Mouse (Mus musculus): ENCODE results near the gene Sarnp.

Gene Sarnp

DNA sequence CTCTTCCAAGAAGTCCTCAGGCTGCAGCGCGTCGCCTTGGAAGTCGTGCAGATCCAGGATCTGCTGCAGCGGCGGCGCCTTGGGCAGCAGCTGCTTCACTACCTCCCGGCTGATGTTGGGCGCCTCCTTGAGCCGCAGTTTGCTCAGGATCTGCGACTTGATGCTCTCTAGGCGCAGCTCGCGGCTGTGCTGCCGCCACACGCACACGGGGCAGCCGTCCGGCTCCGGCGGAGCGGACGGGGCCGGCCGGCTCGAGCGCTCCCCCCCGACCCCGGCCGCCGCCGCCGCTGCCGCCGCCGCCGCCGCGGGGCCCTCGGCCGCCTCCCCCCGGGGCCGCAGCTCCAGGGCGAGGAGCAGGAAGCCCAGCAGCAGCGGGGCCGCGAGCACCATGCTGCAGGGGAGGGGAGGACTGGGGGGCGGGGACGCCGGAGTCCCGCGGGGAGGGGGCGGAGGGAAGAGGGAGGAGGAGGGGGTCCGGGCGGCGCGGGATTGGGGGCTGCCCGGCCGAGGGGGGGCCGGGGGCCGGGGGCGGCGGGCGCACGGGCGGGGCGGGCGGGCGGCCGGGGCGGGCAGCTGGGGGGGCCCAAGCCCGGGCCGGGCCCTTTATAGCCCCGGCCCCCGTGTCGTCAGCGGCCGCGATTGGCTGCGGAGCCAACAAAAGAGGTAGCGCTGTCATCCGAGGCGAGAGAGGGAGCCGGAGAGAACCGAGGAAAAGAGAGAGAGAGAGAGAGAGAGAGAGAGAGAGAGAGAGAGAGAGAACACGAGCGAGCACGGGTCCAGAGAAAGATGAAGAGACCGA lies 74.4 kb downstream of the Sarnp start, which contains the start of gene Gdf11:
TSS of gene Gdf11 (minus strand) at position 423 of the 799 bp plus-strand sequence.
- peak; percentile 84 for DNase-seq (ENCODE audit: low spot score)

DNA sequence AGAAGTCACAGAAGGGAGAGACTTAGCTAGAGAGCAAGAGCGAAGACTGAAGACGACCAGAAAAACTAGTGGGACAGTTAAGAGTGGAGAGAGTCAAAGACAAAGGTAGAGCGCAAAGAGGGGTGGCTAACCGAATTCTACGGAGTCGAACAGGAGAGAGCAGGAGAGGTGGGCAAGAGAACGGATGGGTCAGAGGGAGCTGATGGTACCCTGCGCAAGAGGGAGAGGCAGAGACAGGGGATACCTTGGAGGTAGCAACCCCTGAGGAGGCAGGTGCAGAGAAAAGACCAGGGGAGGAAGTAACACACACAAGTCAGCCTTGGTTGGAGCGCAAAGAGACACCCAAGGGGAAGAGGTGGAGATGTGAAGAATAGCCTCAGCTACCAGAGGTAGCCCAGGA lies 75.1 kb downstream of the Sarnp start:
- no peak for DNase-seq (ENCODE audit: low spot score)

DNA sequence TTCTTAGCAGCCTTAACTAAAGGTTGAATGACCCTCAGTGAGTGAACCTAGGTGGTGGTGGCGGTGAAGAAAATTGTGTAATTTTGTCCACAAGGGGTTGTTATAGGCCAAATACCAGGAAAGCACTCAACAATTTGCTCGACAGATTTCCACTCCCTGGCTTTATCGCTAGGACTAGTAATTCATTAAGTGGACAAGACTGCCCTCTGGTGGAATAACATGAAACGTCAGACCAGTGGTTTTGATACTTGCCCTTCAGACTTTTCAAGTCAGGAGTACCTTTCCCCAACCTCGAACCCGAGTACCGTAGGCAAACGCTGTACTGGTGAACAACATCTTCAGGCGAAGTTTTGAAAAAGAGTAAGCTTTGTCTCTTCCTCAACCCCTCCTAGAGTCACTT lies 78.3 kb downstream of the Sarnp start:
- peak; percentile 99 for DNase-seq (ENCODE audit: low spot score)

DNA sequence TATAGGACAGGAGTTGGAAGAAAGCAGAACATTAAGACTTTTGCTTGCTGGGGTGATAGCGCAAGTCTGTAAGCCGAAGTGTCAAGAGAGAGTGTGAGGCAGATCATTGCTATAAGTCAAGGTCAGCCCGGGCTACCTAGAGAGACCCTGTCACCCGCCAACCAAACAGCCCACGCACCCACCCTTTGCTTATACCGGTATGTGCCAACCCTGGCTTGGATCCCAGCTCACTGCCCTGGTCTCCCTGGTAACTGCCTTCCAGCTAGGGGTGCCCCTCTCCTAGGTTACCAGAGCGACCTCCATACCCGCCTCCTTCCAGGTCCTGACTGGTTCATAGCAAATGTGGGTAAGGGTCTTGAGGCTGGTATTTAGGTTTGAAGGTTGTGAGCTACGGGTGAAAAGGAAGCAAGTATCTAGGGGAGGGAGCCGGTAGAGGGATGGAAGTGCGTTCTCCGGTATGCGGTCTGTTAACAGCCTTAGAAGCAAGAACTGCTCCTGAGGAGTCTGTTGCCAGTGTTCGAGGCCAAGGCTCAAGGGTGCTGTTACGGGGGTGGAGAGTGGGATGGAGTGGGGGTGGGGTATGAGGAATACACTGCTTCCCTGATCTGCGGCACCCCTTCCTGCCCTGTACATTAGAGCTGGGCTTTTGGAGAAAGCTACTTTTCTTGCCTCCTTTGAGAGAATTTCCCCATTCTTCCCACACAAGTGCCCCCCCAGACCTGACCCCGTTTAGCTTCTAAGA lies 79.0 kb downstream of the Sarnp start:
- no peak for DNase-seq (ENCODE audit: low spot score)

DNA sequence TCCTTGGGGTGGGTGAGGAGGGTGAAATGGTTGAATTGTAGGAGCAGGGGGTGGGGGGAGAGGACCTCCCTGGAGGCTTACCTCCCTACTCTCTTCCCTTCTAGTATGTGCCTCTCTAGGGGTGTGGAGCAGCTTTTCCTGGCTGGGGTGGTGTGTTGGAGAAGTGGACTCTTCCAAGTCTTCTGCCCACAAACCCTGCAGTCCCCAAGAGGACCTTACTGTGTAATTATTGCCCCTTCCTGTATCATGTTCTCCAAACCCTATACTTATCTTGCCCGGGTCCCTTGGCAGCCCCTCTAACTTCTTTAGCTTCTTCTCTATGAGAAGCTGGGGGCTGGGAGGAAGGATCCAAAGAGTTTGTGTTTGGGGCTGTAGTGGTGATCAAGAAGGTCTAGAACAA lies 79.7 kb downstream of the Sarnp start:
- no peak for DNase-seq (ENCODE audit: low spot score)

DNA sequence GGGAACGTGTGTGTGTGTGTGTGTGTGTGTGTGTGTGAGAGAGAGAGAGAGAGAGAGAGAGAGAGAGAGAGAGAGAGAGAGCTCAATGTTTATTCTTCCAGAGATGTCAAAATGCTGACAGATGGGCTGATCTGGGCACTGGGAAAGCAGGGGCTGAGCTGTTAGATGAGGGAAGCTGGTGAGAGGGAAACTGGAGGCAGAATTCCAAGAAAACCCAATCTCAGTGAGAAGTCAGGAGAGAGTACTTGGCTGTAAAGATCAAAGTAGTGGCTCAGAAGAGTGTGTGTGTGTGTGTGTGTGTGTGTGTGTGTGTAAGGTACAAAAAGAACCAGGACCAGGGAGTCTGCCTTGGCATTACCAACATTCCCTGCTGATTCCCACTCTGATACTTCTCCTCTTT lies 80.4 kb downstream of the Sarnp start:
- no peak for DNase-seq (ENCODE audit: low spot score)

DNA sequence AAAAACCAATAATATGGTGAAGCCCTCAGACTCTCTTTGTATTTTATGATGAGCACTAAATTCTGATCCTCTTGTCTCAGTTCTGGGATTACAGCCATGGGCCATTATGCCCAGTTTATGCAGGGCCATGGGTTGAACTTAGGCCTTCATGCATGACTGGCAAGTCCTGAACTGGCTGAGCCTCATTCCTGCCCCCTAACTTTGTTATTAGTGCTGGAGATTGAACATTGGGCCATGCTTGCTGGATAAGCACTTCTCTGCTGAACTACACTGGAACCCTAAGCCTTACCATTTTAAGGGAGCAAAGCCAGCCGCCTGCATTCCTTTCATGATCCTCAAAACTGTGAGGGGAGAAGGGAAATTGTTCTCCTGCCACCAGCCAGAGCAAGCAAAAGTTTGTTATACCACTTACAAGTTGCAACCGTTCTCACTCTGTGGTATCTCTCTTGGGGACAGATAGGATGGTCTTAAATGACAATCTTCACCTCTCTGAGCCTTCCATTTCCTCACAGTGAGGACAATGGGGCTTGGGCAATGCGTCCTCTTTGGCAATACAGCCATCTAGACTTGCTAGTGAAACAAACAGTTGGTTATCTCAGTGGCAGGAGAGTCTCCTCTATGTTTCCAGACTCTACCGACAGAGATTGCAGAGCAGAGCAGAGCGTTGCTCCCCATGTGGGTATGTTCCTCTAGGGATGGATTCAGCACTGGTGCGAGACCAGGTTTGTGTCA lies 82.8 kb downstream of the Sarnp start:
- no peak for DNase-seq (ENCODE audit: low spot score)

DNA sequence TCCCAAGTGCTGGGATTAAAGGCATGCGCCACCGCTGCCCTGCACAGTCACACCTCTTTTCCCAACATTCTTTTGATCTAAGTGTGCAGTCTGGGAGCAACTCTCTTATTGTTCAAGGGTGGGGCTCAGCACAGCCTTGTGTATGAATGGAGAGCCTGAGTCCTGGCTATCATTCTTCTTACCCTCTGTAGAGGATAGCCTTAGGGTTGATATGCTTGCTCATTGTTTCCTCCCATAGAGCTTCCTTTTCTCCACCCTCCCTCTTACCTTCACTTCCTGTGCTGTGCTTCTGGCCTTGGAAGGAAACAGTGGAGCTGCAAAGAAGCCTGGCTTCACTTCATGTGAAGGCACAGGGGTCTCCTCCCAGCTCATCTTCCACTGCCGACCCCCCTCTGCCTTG lies 83.6 kb downstream of the Sarnp start, which contains the start of gene Cd63:
TSS of gene Cd63 (plus strand) at position 292 of the 400 bp plus-strand sequence.
- DNase-seq (ENCODE audit: low spot score), result no peak

DNA sequence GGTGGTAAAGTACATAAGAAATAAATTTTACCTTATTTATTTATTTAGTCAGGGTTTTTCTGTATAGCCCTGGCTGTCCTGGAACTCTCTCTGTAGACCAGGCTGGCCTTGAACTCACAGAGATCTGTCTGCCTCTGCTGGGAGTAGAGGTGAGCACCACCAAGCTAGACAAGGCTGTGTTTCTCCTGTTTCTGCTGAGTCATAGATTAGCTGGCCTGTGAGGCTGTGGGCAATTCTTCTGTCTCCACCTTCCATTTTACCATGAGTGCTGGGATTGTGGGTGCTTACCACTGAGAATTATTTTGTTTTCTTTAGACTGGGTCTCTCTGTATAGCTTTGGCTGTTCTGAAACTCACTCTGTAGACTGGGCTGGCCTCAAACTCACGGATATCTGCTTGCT lies 84.3 kb downstream of the Sarnp start:
- no peak for DNase-seq (ENCODE audit: low spot score)

DNA sequence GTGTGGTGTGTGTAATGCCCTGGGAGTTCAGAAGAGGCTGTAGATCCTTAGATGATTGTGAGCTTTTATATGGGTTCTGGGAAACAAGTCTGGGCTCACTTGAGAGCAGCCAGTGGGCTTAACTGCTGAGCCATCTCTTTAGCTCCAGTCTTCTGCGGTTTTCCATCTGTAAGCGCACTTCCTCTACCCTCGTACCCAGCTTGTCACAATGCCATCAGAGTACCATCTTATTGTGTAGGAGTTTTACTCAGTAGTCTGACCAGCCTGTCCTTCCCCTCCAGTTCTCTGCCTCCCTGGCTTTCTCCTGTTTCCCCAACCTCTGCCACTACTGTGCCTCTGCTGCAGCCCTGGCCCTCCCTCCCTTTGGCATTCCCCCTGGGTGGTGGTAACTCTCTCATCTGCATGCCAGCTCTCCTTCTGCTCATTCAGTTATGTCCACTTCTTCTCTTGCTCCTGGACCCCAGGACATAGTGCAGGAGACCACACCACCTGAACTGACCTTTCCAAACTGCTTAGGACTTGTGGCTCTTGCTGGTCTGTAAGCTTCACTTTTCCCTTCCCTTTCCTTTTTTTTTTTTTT lies 85.4 kb downstream of the Sarnp start:
- DNase-seq (ENCODE audit: low spot score), result no peak

DNA sequence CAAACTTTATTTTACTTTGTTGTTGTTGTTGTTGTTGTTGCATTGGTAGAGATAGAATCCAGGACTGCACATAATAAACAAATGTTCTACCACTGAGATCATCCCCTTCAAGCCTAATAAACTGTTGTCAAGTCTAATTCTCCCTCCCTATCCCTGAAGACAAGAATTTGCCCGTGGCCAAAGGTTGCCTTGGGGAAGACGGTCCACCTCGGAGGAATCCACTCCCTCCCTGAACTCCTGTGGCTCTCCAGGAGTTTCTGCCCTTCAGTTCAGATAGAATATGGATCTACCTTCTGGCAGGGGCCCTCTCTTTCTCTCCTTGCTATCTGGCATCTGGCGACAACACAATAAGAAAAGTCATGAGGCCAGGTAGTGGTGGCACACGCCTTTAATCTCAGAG lies 87.7 kb downstream of the Sarnp start:
- no peak for DNase-seq (ENCODE audit: low spot score)

DNA sequence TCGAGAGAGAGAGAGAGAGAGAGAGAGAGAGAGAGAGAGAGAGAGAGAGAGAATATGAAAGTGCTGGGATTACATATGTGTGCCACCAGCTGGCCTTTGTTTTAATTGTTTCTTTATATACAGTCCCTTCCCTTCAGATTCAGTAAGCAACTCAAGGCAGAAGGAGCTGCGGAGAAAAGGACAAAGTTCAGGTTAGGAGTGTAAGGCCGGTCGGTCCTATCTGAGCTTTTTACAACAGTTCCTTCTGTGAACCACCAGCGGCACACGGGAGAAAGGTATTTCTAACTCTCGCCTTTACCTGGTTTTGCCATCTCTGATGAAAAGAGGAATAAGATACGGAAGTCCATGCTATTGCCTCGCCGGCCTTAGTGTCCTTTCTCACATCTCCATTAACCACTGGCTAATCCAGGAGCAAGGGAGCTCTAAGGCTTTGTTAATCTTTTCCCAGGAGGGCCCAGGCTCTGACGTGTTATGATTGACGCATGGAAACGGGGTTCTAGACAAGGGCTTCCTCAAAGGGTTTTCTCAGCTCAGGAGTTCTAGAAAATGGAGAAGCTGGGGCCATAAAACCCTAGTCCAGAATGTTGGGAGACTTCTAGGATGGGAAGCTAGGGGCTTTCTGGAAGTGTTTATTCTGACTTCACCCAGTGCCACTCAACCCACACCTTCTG lies 91.8 kb downstream of the Sarnp start:
- peak; percentile 53 for DNase-seq (ENCODE audit: low spot score)

DNA sequence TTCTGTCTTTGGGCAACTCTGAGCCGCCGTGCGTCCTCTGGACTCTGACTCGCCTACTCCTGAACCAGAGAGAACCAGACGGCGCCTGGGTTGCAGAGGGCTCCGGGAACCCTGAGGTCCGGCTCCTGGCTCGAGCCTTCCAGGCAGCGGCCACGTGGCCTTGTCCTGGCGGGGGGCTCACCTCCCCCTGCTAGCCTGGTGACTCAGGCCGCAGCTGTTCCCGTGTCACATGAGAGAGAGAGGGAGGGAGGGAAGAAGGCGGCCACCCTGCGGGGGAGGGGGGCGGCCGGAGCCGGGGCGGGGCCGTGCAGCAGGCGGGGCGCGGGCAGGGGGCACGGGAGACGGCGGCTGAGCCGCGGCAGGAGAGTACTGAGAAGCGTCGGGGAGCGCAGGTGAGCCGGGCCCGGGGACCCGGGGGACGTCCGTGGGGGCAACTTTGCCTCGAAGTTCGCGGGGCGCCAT lies 92.5 kb downstream of the Sarnp start:
- peak; percentile 80 for DNase-seq (ENCODE audit: low spot score)

DNA sequence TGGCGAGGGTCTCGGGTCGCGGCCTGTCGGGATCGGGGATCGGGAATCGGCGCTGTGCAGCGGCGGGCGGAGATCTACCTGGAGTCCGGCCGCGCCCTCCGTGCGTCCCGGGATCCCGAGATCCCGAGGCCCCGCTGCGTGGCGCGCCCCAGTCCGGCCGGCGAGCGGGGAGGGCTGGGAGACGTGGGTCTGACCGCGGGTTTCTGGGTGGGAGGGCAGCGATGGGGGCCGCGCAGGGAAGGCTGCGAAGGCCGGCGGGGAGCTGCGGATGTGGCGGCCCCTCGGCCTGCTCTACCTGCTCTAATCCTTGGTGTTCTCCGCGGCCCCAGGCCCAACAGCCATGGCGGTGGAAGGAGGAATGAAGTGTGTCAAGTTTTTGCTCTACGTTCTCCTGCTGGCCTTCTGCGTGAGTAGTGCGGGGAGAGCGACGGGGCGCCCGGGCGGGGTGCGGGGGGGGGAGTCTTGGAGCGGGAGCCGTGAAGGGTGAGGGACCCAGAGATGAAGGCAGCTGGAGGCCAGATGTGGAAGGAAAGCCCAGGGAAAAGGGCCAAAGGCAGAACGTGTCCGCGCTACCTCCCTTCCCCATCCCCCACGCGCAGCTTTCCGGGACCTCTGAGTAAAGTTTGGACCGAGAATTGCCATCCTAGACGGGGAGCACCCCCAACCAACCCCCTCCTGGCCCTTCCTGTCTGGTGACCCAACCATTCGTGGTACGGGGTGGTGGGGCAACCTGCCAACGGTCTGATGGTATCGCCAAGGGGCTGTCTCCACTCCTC lies 93.1 kb downstream of the Sarnp start:
- peak; percentile 36 for DNase-seq (ENCODE audit: low spot score)

DNA sequence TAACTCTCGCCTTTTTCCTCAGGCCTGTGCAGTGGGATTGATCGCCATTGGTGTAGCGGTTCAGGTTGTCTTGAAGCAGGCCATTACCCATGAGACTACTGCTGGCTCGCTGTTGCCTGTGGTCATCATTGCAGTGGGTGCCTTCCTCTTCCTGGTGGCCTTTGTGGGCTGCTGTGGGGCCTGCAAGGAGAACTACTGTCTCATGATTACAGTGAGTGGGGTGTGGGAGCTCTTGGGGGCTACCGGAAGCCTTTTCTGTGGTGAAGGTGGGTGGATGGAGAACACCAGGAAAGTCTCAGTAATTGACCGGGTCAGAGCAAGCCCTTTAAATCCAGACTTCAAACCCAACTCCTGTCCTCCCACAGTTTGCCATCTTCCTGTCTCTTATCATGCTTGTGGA lies 94.3 kb downstream of the Sarnp start:
- no peak for DNase-seq (ENCODE audit: low spot score)

DNA sequence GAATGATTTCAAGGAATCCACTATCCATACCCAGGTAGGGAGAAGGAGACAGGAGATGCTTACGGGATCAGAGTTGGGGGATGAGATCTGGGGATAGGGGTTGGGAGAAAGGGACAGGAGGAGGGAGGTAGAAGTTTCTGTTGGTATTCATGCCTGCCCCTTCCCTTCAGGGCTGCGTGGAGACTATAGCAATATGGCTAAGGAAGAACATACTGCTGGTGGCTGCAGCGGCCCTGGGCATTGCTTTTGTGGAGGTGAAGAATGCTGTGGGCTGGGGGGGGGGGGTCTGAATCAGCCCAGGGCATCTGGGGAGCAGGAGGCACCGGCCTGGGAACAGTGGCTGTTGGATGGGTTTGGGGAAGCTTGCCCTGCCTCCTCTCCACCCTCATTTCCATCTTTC lies 95.1 kb downstream of the Sarnp start:
- DNase-seq (ENCODE audit: low spot score), result no peak

DNA sequence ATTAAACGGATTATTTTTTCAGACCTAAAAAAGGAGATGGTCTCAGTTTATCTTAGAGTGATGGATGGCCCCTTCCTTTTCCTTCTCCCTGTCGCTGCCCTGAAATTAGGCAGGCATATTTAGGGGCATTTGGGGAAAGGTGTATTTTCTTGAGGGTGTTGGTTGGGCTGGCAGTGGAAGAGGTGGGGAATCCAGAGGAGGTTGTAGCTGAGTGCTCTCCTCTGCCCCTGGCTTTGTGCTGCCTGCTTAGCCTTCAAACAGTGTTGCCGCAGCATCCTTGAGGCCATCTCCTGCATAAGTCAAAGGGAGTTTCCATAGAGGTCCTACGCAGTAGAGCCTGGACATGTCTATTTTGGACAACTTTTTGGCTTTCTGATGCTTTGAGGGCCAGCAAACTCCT lies 95.7 kb downstream of the Sarnp start:
- DNase-seq (ENCODE audit: low spot score), result no peak

DNA sequence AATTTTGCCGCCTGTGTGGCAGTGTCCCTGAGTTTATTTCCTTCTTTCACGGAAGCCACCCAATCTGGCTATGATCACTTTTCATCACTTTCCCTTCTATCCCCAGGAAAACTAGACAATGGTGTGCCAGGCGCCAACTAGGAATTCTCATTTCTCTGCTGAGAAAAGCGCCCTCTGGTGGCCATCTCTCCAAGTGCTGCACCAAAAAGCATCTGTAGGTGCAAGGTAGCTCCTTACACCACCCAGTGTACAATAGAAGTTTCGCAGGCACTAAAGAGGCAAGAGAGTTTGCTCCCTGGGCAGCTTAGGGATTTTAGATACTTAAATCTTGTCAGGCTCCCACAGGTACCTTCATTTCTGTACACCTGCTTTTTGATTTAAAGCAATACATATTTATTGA lies 96.1 kb downstream of the Sarnp start:
- peak; percentile 98 for DNase-seq (ENCODE audit: low spot score)

DNA sequence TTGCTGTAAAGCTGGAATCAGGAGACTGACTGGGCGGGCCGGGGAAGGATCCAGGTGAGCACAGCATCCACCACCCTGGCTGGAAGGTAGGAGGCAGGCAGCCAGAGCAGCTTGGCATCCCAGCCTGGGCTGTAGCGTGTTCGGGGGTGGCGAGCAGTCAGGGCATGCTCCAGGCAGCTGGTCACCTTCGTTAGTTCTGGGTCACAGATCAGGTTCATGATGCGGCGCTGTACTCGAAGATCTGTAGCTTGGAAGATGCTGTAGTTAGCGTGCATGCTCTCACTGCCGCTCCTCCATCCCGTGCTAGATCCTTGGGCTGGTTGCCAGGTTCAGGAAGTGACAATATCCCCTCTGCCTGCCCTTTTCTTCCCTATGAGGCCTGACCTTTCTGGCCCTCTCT lies 96.6 kb downstream of the Sarnp start:
- no peak for DNase-seq (ENCODE audit: low spot score)

DNA sequence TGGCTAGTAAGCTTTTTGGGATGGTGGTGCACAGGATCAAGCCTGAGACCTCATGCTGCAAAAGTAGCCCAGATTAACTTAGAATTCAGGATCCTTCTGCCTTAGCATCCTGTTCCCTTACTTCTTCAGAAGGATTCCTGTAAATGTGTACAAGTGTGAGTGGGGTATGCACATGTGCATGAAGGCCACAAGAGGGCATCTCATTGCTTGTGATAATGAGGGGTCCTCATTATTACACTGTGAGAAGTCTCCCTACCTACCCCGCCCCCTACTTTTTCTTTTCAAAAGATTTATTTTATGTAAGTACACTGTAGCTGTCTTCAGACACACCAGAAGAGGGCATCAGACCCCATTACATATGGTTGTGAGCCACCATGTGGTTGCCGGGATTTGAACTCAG lies 98.4 kb downstream of the Sarnp start:
- no peak for DNase-seq (ENCODE audit: low spot score)

DNA sequence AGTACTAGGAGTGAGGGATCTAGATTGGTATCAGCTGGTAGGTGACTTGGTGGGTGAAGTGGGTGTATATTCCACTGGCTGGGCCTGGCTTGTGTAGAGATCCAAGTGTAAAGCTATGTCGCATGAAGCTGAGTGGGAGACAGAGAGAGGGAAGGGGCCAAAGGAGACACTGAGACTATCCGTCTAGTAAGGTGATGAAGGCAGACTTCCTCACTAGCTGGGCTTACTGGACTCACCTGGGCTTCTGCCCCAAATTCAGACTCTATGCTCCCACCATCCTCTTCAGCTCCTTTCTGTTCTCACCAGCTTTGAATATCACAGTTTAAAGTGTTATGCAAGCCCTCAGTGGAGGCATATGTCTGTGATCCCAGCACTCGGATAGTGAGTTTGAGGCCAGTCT lies 99.5 kb downstream of the Sarnp start:
- DNase-seq (ENCODE audit: low spot score), result no peak
